Mouse (Mus musculus): ENCODE data around the gene Gm7697. TPM values are rescaled to one million over a fixed set of nuclear protein-coding genes. Genes with fewer than 3 reads are reported as not detected.
"Not testable (repeated sequence)": the region's sequence is repeated elsewhere in the genome, so short reads cannot be mapped to it uniquely, and the experiment has no call there.

Gene Gm7697
- total RNA-seq (2012; rRNA removed): not detected in 2 replicates

DNA sequence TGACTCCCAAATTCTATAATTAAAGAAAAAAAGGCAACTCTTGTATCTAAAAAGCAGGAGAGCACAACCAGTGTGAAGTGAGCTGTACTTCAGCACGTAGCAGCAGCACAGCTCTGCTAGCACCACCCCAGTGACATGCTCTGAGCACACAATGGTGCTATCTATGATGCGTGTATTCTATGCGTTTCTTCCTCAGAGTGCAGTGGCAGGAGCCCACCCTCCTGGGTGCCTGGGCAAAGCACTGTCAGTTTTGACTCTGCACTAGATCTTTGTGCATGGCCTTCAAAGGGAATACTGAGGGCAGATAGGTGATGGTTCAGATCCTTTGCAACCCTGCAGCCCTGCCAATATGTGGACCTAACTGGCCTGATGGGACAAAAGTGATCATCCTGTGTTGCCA, at the start of gene Gm7697:
Gene Gm7697, minus strand, starts transcription at position 101 of the 400 bp plus-strand sequence.
- H3K9ac ChIP-seq (ENCODE audit: insufficient read depth, low read depth, low read length, poor library complexity, severe bottlenecking); H3K36me3 ChIP-seq (ENCODE audit: control insufficient read depth, insufficient read depth, low read length, poor library complexity, severe bottlenecking); H3K4me1 ChIP-seq (ENCODE audit: control insufficient read depth in 2 of 2, insufficient read depth in 2 of 2, low read length in 2 of 2, poor library complexity in 1 of 2); H3K4me3 ChIP-seq (ENCODE audit: insufficient read depth in 1 of 2, low read depth in 1 of 2, low read length in 2 of 2, poor library complexity in 1 of 2, severe bottlenecking in 1 of 2); DNase-seq (ENCODE audit: low read depth, low spot score); in situ Hi-C loops (cut with MboI; ENCODE audit: low sequenced_read_pairs in 2 of 2, unreplicated experiment in 2 of 2); H3K9me3 ChIP-seq (ENCODE audit: control insufficient read depth, insufficient read depth, low read depth, low read length); H3K27ac ChIP-seq (ENCODE audit: insufficient read depth, low read depth, low read length, poor library complexity, severe bottlenecking): not testable (repeated sequence)

DNA sequence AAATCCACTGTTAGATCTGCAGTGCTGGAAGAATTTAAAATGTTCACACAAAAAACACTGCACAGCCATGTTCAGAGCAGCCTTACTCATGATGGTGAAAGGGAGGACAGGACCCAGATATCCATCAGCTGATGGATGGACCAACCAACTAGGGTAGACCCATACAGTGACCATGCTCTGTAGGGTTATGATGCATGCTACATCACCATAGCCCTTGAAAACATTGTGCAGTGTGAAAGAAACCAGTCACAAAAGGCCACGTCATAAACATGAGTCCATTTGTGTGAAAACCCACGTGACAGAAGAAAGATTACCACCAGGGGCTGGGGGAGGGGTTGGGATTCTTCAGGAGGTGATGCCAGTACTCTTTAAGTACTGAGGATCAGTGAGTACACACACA, 28.5 kb upstream of the Gm7697 start:
- in situ Hi-C loops (cut with MboI; ENCODE audit: low sequenced_read_pairs in 2 of 2, unreplicated experiment in 2 of 2); H3K27ac ChIP-seq (ENCODE audit: insufficient read depth, low read depth, low read length, poor library complexity, severe bottlenecking); DNase-seq (ENCODE audit: low read depth, low spot score); H3K4me1 ChIP-seq (ENCODE audit: control insufficient read depth in 2 of 2, insufficient read depth in 2 of 2, low read length in 2 of 2, poor library complexity in 1 of 2); H3K9ac ChIP-seq (ENCODE audit: insufficient read depth, low read depth, low read length, poor library complexity, severe bottlenecking); H3K36me3 ChIP-seq (ENCODE audit: control insufficient read depth, insufficient read depth, low read length, poor library complexity, severe bottlenecking); H3K9me3 ChIP-seq (ENCODE audit: control insufficient read depth, insufficient read depth, low read depth, low read length); H3K4me3 ChIP-seq (ENCODE audit: insufficient read depth in 1 of 2, low read depth in 1 of 2, low read length in 2 of 2, poor library complexity in 1 of 2, severe bottlenecking in 1 of 2): not testable (repeated sequence)

GRCm38 (mm10) chr8:69549556-69549955, 26.8 kb upstream of the Gm7697 start:
- H3K36me3 ChIP-seq (ENCODE audit: control insufficient read depth, insufficient read depth, low read length, poor library complexity, severe bottlenecking); in situ Hi-C loops (cut with MboI; ENCODE audit: low sequenced_read_pairs in 2 of 2, unreplicated experiment in 2 of 2); H3K9ac ChIP-seq (ENCODE audit: insufficient read depth, low read depth, low read length, poor library complexity, severe bottlenecking); H3K4me3 ChIP-seq (ENCODE audit: insufficient read depth in 1 of 2, low read depth in 1 of 2, low read length in 2 of 2, poor library complexity in 1 of 2, severe bottlenecking in 1 of 2); H3K9me3 ChIP-seq (ENCODE audit: control insufficient read depth, insufficient read depth, low read depth, low read length); H3K4me1 ChIP-seq (ENCODE audit: control insufficient read depth in 2 of 2, insufficient read depth in 2 of 2, low read length in 2 of 2, poor library complexity in 1 of 2): not testable (repeated sequence)
- 0 out of 2 replicates have a peak overlapping the region, but pooled peaks have one; percentile 43 for H3K27ac ChIP-seq (ENCODE audit: insufficient read depth, low read depth, low read length, poor library complexity, severe bottlenecking)
- TF ChIP-seq CHD2 (IDR thresholded peaks at IDR 0.05; ENCODE audit: low read depth, low read length): peak; percentile 81
- peak; percentile 47 for DNase-seq (ENCODE audit: low read depth, low spot score)

DNA sequence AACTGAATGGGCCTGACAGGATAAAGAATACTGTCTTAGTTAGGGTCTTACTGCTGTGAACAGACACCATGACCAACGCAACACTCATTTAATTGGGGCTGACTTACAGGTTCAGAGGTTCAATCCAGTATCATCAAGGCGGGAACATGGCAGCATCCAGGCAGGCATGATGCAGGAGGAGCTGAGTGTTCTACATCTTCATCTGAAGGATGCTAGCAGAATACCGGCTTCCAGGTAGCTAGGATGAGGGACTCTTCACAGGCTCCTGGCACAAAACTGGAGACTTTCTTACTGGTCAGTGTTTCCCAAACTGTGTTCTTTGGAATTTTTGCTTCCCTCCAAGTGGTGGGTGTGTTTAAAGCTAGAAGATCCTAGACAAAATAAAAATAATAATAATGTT, 25.3 kb upstream of the Gm7697 start:
- H3K27ac ChIP-seq (ENCODE audit: insufficient read depth, low read depth, low read length, poor library complexity, severe bottlenecking); H3K36me3 ChIP-seq (ENCODE audit: control insufficient read depth, insufficient read depth, low read length, poor library complexity, severe bottlenecking); in situ Hi-C loops (cut with MboI; ENCODE audit: low sequenced_read_pairs in 2 of 2, unreplicated experiment in 2 of 2); H3K9me3 ChIP-seq (ENCODE audit: control insufficient read depth, insufficient read depth, low read depth, low read length); H3K4me3 ChIP-seq (ENCODE audit: insufficient read depth in 1 of 2, low read depth in 1 of 2, low read length in 2 of 2, poor library complexity in 1 of 2, severe bottlenecking in 1 of 2); H3K4me1 ChIP-seq (ENCODE audit: control insufficient read depth in 2 of 2, insufficient read depth in 2 of 2, low read length in 2 of 2, poor library complexity in 1 of 2); DNase-seq (ENCODE audit: low read depth, low spot score); H3K9ac ChIP-seq (ENCODE audit: insufficient read depth, low read depth, low read length, poor library complexity, severe bottlenecking): not testable (repeated sequence)

DNA sequence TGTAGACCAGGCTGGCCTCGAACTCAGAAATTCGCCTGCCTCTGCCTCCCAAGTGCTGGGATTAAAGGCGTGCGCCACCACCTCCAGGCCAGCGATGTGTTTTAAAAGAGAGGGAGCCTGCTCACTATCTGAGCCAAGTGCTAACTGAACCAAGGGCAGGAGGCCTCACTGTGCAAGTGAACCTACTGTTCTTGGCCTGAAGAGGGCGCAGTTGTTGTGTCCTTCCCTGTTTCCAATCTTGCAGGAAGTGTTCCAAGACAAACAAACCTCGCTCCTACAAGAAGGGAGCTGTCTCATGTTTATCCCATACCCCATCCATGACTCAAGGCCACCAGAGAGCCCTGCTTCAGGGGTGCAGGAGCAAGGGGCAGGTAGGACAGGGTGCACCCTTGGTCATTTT, 24.4 kb upstream of the Gm7697 start:
- H3K27ac ChIP-seq (ENCODE audit: insufficient read depth, low read depth, low read length, poor library complexity, severe bottlenecking); H3K4me3 ChIP-seq (ENCODE audit: insufficient read depth in 1 of 2, low read depth in 1 of 2, low read length in 2 of 2, poor library complexity in 1 of 2, severe bottlenecking in 1 of 2); in situ Hi-C loops (cut with MboI; ENCODE audit: low sequenced_read_pairs in 2 of 2, unreplicated experiment in 2 of 2); H3K9me3 ChIP-seq (ENCODE audit: control insufficient read depth, insufficient read depth, low read depth, low read length); DNase-seq (ENCODE audit: low read depth, low spot score); H3K36me3 ChIP-seq (ENCODE audit: control insufficient read depth, insufficient read depth, low read length, poor library complexity, severe bottlenecking); H3K9ac ChIP-seq (ENCODE audit: insufficient read depth, low read depth, low read length, poor library complexity, severe bottlenecking); H3K4me1 ChIP-seq (ENCODE audit: control insufficient read depth in 2 of 2, insufficient read depth in 2 of 2, low read length in 2 of 2, poor library complexity in 1 of 2): not testable (repeated sequence)

- H3K9ac ChIP-seq (ENCODE audit: insufficient read depth, low read depth, low read length, poor library complexity, severe bottlenecking); H3K27ac ChIP-seq (ENCODE audit: insufficient read depth, low read depth, low read length, poor library complexity, severe bottlenecking); DNase-seq (ENCODE audit: low read depth, low spot score); H3K36me3 ChIP-seq (ENCODE audit: control insufficient read depth, insufficient read depth, low read length, poor library complexity, severe bottlenecking); H3K4me1 ChIP-seq (ENCODE audit: control insufficient read depth in 2 of 2, insufficient read depth in 2 of 2, low read length in 2 of 2, poor library complexity in 1 of 2); H3K4me3 ChIP-seq (ENCODE audit: insufficient read depth in 1 of 2, low read depth in 1 of 2, low read length in 2 of 2, poor library complexity in 1 of 2, severe bottlenecking in 1 of 2); in situ Hi-C loops (cut with MboI; ENCODE audit: low sequenced_read_pairs in 2 of 2, unreplicated experiment in 2 of 2); H3K9me3 ChIP-seq (ENCODE audit: control insufficient read depth, insufficient read depth, low read depth, low read length): not testable (repeated sequence)
Measured at GRCm38 (mm10) chr8:69545020-69545419, 22.2 kb upstream of the Gm7697 start.

GRCm38 (mm10) chr8:69544511-69544910, 21.7 kb upstream of the Gm7697 start:
- H3K27ac ChIP-seq (ENCODE audit: insufficient read depth, low read depth, low read length, poor library complexity, severe bottlenecking); in situ Hi-C loops (cut with MboI; ENCODE audit: low sequenced_read_pairs in 2 of 2, unreplicated experiment in 2 of 2); H3K4me1 ChIP-seq (ENCODE audit: control insufficient read depth in 2 of 2, insufficient read depth in 2 of 2, low read length in 2 of 2, poor library complexity in 1 of 2); DNase-seq (ENCODE audit: low read depth, low spot score); H3K9ac ChIP-seq (ENCODE audit: insufficient read depth, low read depth, low read length, poor library complexity, severe bottlenecking); H3K9me3 ChIP-seq (ENCODE audit: control insufficient read depth, insufficient read depth, low read depth, low read length); H3K4me3 ChIP-seq (ENCODE audit: insufficient read depth in 1 of 2, low read depth in 1 of 2, low read length in 2 of 2, poor library complexity in 1 of 2, severe bottlenecking in 1 of 2); H3K36me3 ChIP-seq (ENCODE audit: control insufficient read depth, insufficient read depth, low read length, poor library complexity, severe bottlenecking): not testable (repeated sequence)

- H3K9me3 ChIP-seq (ENCODE audit: control insufficient read depth, insufficient read depth, low read depth, low read length); H3K4me1 ChIP-seq (ENCODE audit: control insufficient read depth in 2 of 2, insufficient read depth in 2 of 2, low read length in 2 of 2, poor library complexity in 1 of 2); DNase-seq (ENCODE audit: low read depth, low spot score); H3K9ac ChIP-seq (ENCODE audit: insufficient read depth, low read depth, low read length, poor library complexity, severe bottlenecking); H3K36me3 ChIP-seq (ENCODE audit: control insufficient read depth, insufficient read depth, low read length, poor library complexity, severe bottlenecking); in situ Hi-C loops (cut with MboI; ENCODE audit: low sequenced_read_pairs in 2 of 2, unreplicated experiment in 2 of 2); H3K27ac ChIP-seq (ENCODE audit: insufficient read depth, low read depth, low read length, poor library complexity, severe bottlenecking); H3K4me3 ChIP-seq (ENCODE audit: insufficient read depth in 1 of 2, low read depth in 1 of 2, low read length in 2 of 2, poor library complexity in 1 of 2, severe bottlenecking in 1 of 2): not testable (repeated sequence)
Measured at GRCm38 (mm10) chr8:69543984-69544383, 21.2 kb upstream of the Gm7697 start.

Data from ES-E14 (cell line).